Mouse (Mus musculus) ES-E14 (cell line): ENCODE measurements at regions not wholly inside any gene's neighbourhood (a gene's known extent, or its start where the extent isn't known, plus 50 kb on each side); places are given as distances from the start of the nearest gene placed in this dataset.
"Not testable (repeated sequence)": the region's sequence is repeated elsewhere in the genome, so short reads cannot be mapped to it uniquely, and the experiment has no call there.

Source experiments
- DNase-seq: peaks from one replicate; pipeline ENCODE4 v3.0.0-alpha.2; 2013; ENCODE audit warnings: low read depth, low spot score
- H3K27ac ChIP-seq: 2 replicates; pipeline ENCODE4 v1.5.1; 2012; ENCODE audit warnings: low read depth, mild to moderate bottlenecking, low read length, moderate library complexity, mixed read lengths; ENCODE audit not compliant: poor library complexity, insufficient read depth, severe bottlenecking
- H3K36me3 ChIP-seq: 2 replicates; pipeline ENCODE4 v1.6.1; 2012; ENCODE audit warnings: mild to moderate bottlenecking, low read length, moderate library complexity, mixed read lengths; ENCODE audit not compliant: control insufficient read depth, poor library complexity, insufficient read depth, severe bottlenecking
- H3K4me1 ChIP-seq, 2 experiments: fragments of 150-350 bp in 1 of 2; sonication (generic) in 1 of 2; 2 replicates each; pipeline ENCODE4 v1.6.1; 2012; ENCODE audit warnings: low read length in 2 of 2, mild to moderate bottlenecking in 1 of 2, mixed read lengths in 1 of 2; ENCODE audit not compliant: control insufficient read depth in 2 of 2, insufficient read depth in 2 of 2, poor library complexity in 1 of 2
- H3K4me3 ChIP-seq, 2 experiments: fragments of 150-350 bp in 1 of 2; sonication (generic) in 1 of 2; 2 replicates each; pipeline ENCODE4 v1.5.1; 2012; ENCODE audit warnings: low read length in 2 of 2, low read depth in 1 of 2, mild to moderate bottlenecking in 1 of 2, mixed read lengths in 1 of 2; ENCODE audit not compliant: insufficient read depth in 1 of 2, poor library complexity in 1 of 2, severe bottlenecking in 1 of 2
- H3K9ac ChIP-seq: 2 replicates; pipeline ENCODE4 v1.6.1; 2012; ENCODE audit warnings: low read depth, mild to moderate bottlenecking, low read length, mixed read lengths; ENCODE audit not compliant: poor library complexity, insufficient read depth, severe bottlenecking
- H3K9me3 ChIP-seq: fragments of 150-350 bp; sonication (generic); 2 replicates; pipeline ENCODE4 v1.6.1; 2012; ENCODE audit warnings: low read depth, mild to moderate bottlenecking, low read length; ENCODE audit not compliant: control insufficient read depth, insufficient read depth
- CHD2 ChIP-seq: IDR thresholded peaks from 2 replicates; pipeline ENCODE4 v1.6.1; 2014; ENCODE audit warnings: mild to moderate bottlenecking, low read depth, low read length, inconsistent platforms
- HCFC1 ChIP-seq: IDR thresholded peaks from 2 replicates; pipeline ENCODE4 v1.6.1; 2012; ENCODE audit warnings: low read length, inconsistent platforms, borderline replicate concordance; ENCODE audit not compliant: insufficient read depth
- MAFK ChIP-seq: IDR thresholded peaks from 2 replicates; pipeline ENCODE4 v1.6.1; 2014; ENCODE audit warnings: mild to moderate bottlenecking, low read depth, low read length, inconsistent platforms; ENCODE audit not compliant: insufficient read depth
- ZC3H11A ChIP-seq: IDR thresholded peaks from 2 replicates; pipeline ENCODE4 v1.6.1; 2012; ENCODE audit warnings: low read depth, mild to moderate bottlenecking, inconsistent platforms, low read length, borderline replicate concordance
- ZNF384 ChIP-seq: IDR thresholded peaks from 2 replicates; pipeline ENCODE4 v1.6.1; 2012; ENCODE audit warnings: low read depth, low read length, inconsistent platforms
- in situ Hi-C, 2 experiments: fragments of 600-800 bp; cut with MboI; formaldehyde crosslinking; loops; one replicate each; pipeline ENCODE4 v1.15.1; 2025; ENCODE audit warnings: low sequenced_read_pairs in 2 of 2, inconsistent platforms in 1 of 2; ENCODE audit not compliant: unreplicated experiment in 2 of 2

DNA sequence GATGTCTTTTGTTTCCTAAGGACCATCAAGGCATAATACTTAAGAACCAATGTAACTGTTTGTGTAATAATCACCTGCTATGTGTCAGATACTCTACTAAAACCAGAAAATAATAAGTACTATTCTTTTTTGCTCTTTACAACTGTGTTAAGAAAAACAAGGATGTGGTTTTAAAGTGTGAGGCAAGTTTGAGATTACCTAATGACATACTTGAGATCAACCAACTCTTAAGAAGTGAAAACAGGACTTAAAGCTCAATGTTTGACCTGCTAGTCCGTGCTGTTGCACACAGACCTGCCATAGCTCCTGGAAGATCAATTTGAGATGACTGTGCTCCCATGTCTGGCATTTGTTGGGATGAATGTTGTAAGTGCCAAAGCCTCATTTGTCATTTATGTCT, 141.5 kb upstream of the Prlr start:
- TF ChIP-seq CHD2 (no peak), ZNF384 (no peak), MAFK (no peak), HCFC1 (no peak), ZC3H11A (no peak)
- Histone ChIP-seq H3K4me1 (no peaks in the 10 kb centered on the region), H3K9me3 (no peaks in the 10 kb centered on the region), H3K27ac (no peak overlapping the region), H3K36me3 (no peaks in the 10 kb centered on the region), H3K9ac (no peak overlapping the region), H3K4me3 (no peak overlapping the region)
- no peak for DNase-seq
- in situ Hi-C loops: no loop called here

DNA sequence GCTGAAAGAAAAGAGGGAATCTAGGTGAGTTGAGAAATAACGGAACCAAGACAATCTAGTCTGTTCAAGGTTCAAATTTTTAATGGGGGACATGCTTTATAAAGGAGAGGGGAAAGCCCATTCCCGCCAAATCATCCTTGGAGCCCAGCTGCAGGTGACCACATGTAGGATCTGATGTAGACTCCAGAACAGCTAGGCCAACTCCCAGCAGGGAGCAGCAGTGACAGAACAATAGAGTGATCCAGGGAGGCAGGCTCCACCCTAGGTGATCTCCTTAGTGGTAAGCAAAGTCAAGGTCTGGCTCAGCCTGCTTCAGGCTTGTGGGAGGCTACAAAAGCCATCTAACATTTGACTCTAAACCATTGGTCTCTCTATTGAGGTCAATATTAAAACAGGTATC, 140.5 kb upstream of the Prlr start:
- H3K36me3 ChIP-seq, H3K9ac ChIP-seq, H3K4me1 ChIP-seq, H3K27ac ChIP-seq, H3K9me3 ChIP-seq, H3K4me3 ChIP-seq, DNase-seq, in situ Hi-C loops: not testable (repeated sequence)

DNA sequence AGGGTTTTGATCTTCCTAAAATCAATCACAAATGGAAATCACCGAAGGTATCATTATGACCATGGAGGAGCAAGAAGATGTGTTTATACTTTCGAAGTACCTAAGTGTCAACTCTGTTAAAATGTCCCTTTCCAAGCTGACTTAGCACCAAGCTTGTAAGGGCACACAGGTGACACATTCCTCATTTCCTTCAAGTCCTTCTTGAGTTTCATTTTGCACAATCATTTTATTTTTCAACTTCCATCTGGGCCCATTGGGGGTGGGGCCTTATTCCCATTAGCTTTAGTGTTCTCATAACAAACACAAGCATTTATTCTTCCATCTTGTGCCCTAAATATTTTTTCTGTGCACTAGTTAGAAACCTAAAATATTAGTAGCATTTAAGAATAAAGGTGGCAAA, 103.5 kb upstream of the Prlr start:
- no peak for DNase-seq
- H3K36me3 ChIP-seq: no peaks in the 10 kb centered on the region
- no peaks in the 10 kb centered on the region for H3K9me3 ChIP-seq
- in situ Hi-C loops: no loop called here
- H3K9ac ChIP-seq: no peak overlapping the region
- no peaks in the 10 kb centered on the region for H3K4me1 ChIP-seq
- H3K4me3 ChIP-seq: no peak overlapping the region
- no peak for TF ChIP-seq MAFK
- TF ChIP-seq CHD2: no peak
- TF ChIP-seq ZC3H11A: no peak
- TF ChIP-seq HCFC1: no peak
- TF ChIP-seq ZNF384: no peak
- no peak overlapping the region for H3K27ac ChIP-seq

DNA sequence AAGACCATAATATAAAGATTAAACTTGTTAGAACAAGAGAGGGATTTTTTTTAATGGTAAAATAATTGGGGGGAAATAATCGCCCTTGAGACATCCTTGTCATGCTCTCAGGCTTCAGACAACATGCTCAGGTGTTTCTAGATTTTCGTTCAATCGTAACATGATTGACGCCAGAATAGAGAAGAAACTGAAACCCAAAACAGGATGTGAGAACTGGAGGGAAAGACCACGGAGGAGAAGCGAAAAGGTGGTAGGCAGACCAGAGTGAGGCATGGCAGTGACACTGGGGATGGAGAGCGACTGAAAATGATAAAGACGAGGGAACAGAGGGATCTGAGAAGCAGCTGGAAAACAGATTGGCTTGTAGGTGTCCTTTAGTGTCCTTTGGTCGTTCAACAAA, 102.1 kb upstream of the Prlr start:
- Histone ChIP-seq H3K4me3 (no peak overlapping the region), H3K9ac (no peak overlapping the region), H3K27ac (no peak overlapping the region), H3K4me1 (no peaks in the 10 kb centered on the region), H3K9me3 (no peaks in the 10 kb centered on the region), H3K36me3 (no peaks in the 10 kb centered on the region)
- no peak for DNase-seq
- TF ChIP-seq ZNF384 (no peak), CHD2 (no peak), MAFK (no peak), HCFC1 (no peak), ZC3H11A (no peak)
- in situ Hi-C loops: no loop called here

DNA sequence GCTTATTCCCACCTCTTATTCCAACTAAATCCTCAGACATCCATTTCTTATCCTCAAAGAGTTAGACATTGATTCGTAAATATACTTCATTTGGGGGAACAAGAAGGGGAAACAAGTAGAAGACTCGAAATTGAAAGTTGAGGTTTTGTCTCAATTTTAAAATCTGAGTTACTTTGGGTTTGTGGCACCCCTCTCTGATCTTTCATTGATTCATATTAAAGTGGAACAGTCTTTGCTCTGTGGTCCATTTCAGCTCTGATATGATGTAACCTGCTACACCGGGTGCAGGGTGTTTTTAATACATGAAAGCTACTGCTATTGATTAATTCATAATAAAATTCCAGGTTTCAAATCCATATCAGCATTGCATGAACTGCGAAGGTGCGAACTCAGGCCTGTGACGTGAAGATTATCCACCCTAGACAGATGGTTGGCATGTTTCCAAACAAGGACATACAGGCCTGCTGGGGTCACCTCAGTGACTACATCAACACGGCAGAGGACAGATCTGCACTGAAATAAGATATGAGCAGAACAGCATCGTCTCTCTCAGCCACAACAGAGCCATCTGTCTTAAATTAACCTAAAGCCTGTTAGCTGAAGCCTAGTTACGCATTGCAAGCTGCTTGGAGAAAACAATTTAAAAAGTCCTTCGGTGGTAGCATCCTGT, 101.5 kb upstream of the Prlr start:
- DNase-seq: no peak
- H3K4me3 ChIP-seq: no peak overlapping the region
- no peak for TF ChIP-seq CHD2
- no peak for TF ChIP-seq ZC3H11A
- TF ChIP-seq MAFK: no peak
- no peak for TF ChIP-seq HCFC1
- TF ChIP-seq ZNF384: no peak

More for the DNA sequence above, 101.5 kb upstream of the Prlr start:
- H3K9ac ChIP-seq: no peak overlapping the region
- no peak overlapping the region for H3K27ac ChIP-seq
- in situ Hi-C loops: no loop called here
- no peaks in the 10 kb centered on the region for H3K36me3 ChIP-seq
- H3K4me1 ChIP-seq: no peaks in the 10 kb centered on the region
- H3K9me3 ChIP-seq: no peaks in the 10 kb centered on the region
